Mouse (Mus musculus) ES-E14 (cell line): ENCODE data around the gene Ppp2r1a. TPM values are rescaled to one million over a fixed set of nuclear protein-coding genes. Genes with fewer than 3 reads are reported as not detected.

Experiments
- DNase-seq: peaks from one replicate; pipeline ENCODE4 v3.0.0-alpha.2; 2013; ENCODE audit warnings: low read depth, low spot score
- H3K27ac ChIP-seq: 2 replicates; pipeline ENCODE4 v1.5.1; 2012; ENCODE audit warnings: low read depth, mild to moderate bottlenecking, low read length, moderate library complexity, mixed read lengths; ENCODE audit not compliant: poor library complexity, insufficient read depth, severe bottlenecking
- H3K36me3 ChIP-seq: 2 replicates; pipeline ENCODE4 v1.6.1; 2012; ENCODE audit warnings: mild to moderate bottlenecking, low read length, moderate library complexity, mixed read lengths; ENCODE audit not compliant: control insufficient read depth, poor library complexity, insufficient read depth, severe bottlenecking
- H3K4me1 ChIP-seq, 2 experiments: fragments of 150-350 bp in 1 of 2; sonication (generic) in 1 of 2; 2 replicates each; pipeline ENCODE4 v1.6.1; 2012; ENCODE audit warnings: low read length in 2 of 2, mild to moderate bottlenecking in 1 of 2, mixed read lengths in 1 of 2; ENCODE audit not compliant: control insufficient read depth in 2 of 2, insufficient read depth in 2 of 2, poor library complexity in 1 of 2
- H3K4me3 ChIP-seq, 2 experiments: fragments of 150-350 bp in 1 of 2; sonication (generic) in 1 of 2; 2 replicates each; pipeline ENCODE4 v1.5.1; 2012; ENCODE audit warnings: low read length in 2 of 2, low read depth in 1 of 2, mild to moderate bottlenecking in 1 of 2, mixed read lengths in 1 of 2; ENCODE audit not compliant: insufficient read depth in 1 of 2, poor library complexity in 1 of 2, severe bottlenecking in 1 of 2
- H3K9ac ChIP-seq: 2 replicates; pipeline ENCODE4 v1.6.1; 2012; ENCODE audit warnings: low read depth, mild to moderate bottlenecking, low read length, mixed read lengths; ENCODE audit not compliant: poor library complexity, insufficient read depth, severe bottlenecking
- H3K9me3 ChIP-seq: fragments of 150-350 bp; sonication (generic); 2 replicates; pipeline ENCODE4 v1.6.1; 2012; ENCODE audit warnings: low read depth, mild to moderate bottlenecking, low read length; ENCODE audit not compliant: control insufficient read depth, insufficient read depth
- CHD2 ChIP-seq: IDR thresholded peaks from 2 replicates; pipeline ENCODE4 v1.6.1; 2014; ENCODE audit warnings: mild to moderate bottlenecking, low read depth, low read length, inconsistent platforms
- HCFC1 ChIP-seq: IDR thresholded peaks from 2 replicates; pipeline ENCODE4 v1.6.1; 2012; ENCODE audit warnings: low read length, inconsistent platforms, borderline replicate concordance; ENCODE audit not compliant: insufficient read depth
- MAFK ChIP-seq: IDR thresholded peaks from 2 replicates; pipeline ENCODE4 v1.6.1; 2014; ENCODE audit warnings: mild to moderate bottlenecking, low read depth, low read length, inconsistent platforms; ENCODE audit not compliant: insufficient read depth
- ZC3H11A ChIP-seq: IDR thresholded peaks from 2 replicates; pipeline ENCODE4 v1.6.1; 2012; ENCODE audit warnings: low read depth, mild to moderate bottlenecking, inconsistent platforms, low read length, borderline replicate concordance
- ZNF384 ChIP-seq: IDR thresholded peaks from 2 replicates; pipeline ENCODE4 v1.6.1; 2012; ENCODE audit warnings: low read depth, low read length, inconsistent platforms
- in situ Hi-C, 2 experiments: fragments of 600-800 bp; cut with MboI; formaldehyde crosslinking; loops; one replicate each; pipeline ENCODE4 v1.15.1; 2025; ENCODE audit warnings: low sequenced_read_pairs in 2 of 2, inconsistent platforms in 1 of 2; ENCODE audit not compliant: unreplicated experiment in 2 of 2
- total RNA-seq: library from RNA; depleted of rRNA; stranded (reverse); fragments of 300-350 nt; gene quantifications from 2 replicates; pipeline ENCODE4 v1.2.3, GENCODE M21; 2012; rRNA removed

Ppp2r1a gene
- total RNA-seq: 144 and 179 TPM in 2 replicates

DNA sequence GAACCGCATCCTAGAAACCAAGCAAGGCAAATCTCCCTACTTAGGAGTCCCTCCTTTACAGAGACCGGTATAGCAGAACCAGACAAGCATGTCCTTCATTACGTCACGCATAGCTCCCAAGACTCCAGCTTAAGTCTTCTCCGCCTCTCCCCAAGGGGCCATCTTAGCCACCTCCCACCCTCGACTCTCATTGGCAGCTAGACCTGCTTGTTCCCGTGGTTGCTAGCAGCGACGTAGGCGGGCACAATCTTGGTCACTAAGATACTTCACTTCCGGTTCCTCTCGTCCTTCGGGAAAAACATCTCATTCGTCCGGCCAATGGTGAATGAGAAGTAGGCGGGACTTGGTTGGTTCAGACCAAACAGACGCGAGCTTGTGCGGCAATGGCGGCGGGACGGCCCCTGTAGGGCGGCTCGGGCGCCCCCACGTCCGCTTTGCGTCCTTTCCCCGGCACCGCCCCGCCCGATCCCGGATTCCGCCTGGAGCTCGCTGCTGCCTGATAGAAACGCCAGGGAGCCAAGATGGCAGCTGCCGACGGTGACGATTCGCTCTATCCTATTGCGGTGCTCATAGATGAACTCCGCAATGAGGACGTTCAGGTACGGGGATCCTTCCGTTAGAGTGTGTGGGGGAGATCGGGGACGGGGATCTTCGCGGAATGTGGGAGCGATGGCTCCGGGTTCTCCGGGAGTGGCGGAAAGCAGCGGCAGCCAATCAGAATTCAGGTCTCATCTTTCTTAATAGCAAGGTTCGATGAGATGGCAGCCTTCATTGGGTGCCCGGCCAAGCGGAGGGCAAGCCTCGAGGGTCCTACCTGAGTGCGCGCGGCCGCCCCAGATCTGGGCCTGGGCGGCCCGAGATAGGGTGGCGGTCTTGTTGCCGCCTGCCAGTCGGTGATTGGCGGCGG is at the start of gene Ppp2r1a:
Gene Ppp2r1a (plus strand): TSS at position 327 of the 907 bp plus-strand sequence.
- peak; percentile 99 for DNase-seq
- in situ Hi-C loops: no loop called here
- Histone ChIP-seq H3K4me3 (peak within 1 kb of the TSS; percentile 87 to 93), H3K36me3 (no peaks in the 10 kb centered on the region; the same call in 1 of the 2 replicates), H3K4me1 (peaks cover 2 to 4% of the 10 kb centered on the region in 2 experiments; a peak in 2 of 4 replicates), H3K27ac (peak within 1 kb of the TSS; percentile 97), H3K9ac (peak within 1 kb of the TSS; percentile 99), H3K9me3 (no peaks in the 10 kb centered on the region)
- TF ChIP-seq HCFC1 (peak; percentile 66), CHD2 (peak; percentile 72), MAFK (no peak)

DNA sequence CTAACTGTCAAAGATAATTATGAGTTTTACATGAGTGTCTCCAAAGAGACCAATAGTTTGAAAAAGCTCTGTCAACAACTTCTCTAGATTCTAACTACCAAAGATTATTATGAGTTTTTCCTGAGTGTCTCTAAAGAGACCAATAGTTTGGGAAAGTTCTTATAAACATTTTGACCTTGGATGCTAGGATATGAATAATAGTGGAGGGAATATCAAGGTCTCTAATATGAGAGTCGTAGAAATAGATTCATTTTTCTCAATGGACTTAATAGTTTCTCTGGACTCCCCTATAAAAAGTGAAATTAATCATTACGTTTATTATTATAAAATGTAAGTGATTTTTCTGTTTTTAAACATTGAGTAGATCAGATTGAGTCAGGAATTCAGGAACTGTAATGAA is 40.1 kb upstream of the Ppp2r1a start, which contains the start of gene Vmn1r231:
Gene Vmn1r231 (minus strand): TSS at position 101 of the 400 bp plus-strand sequence.
- in situ Hi-C loops: no loop called here
- Histone ChIP-seq H3K36me3 (no peaks in the 10 kb centered on the region), H3K9me3 (no peaks in the 10 kb centered on the region), H3K4me3 (no peak within 1 kb of the TSS), H3K27ac (no peak within 1 kb of the TSS), H3K9ac (no peak within 1 kb of the TSS), H3K4me1 (no peaks in the 10 kb centered on the region)
- DNase-seq: no peak
- TF ChIP-seq MAFK (no peak), ZNF384 (no peak), HCFC1 (no peak), ZC3H11A (no peak), CHD2 (no peak)

- no peaks in the 10 kb centered on the region for H3K4me1 ChIP-seq
- in situ Hi-C loops: no loop called here
- H3K27ac ChIP-seq: no peak within 1 kb of the TSS
- DNase-seq: no peak
- no peaks in the 10 kb centered on the region for H3K36me3 ChIP-seq
- no peak within 1 kb of the TSS for H3K9ac ChIP-seq
- H3K9me3 ChIP-seq: no peaks in the 10 kb centered on the region
- TF ChIP-seq HCFC1 (no peak), ZC3H11A (no peak), CHD2 (no peak), MAFK (no peak), ZNF384 (no peak)
- no peak within 1 kb of the TSS for H3K4me3 ChIP-seq
Observed at GRCm38 (mm10) chr17:20919614-20920013, 25.5 kb upstream of the Ppp2r1a start, which contains the start of gene Vmn1r232. Gene Vmn1r232 (minus strand): TSS chr17:20919714.

DNA sequence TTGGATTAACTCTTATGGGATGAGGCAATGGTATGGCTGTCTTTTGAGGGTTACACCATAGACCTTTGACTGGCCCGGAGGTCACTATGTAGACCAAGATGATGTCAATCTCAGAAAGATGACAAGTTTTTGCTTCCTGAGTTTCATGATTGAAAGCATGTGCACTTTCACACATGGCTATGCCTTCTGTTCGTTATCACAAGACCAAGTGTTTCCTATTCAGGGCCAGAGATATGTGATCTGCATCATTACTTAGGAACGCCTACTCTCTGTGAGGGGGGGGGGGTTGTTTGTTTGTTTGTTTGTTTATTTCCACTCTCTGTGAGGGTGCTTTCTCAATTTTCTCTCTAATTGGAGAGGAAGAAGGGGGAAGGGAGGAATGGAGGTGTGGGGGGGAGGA is 885 bp upstream of the Ppp2r1a start:
- in situ Hi-C loops: no loop called here
- H3K36me3 ChIP-seq: no peaks in the 10 kb centered on the region; the same call in 1 of the 2 replicates
- TF ChIP-seq ZC3H11A (no peak), HCFC1 (no peak), CHD2 (no peak), MAFK (no peak), ZNF384 (no peak)
- peak overlapping the region; percentile 73; the same call in 1 of the 2 replicates for H3K27ac ChIP-seq
- peaks cover 2 to 4% of the 10 kb centered on the region in 2 experiments; a peak in 2 of 4 replicates for H3K4me1 ChIP-seq
- H3K4me3 ChIP-seq: peak overlapping the region; percentile 64 to 93
- peak overlapping the region; percentile 76; the same call in 1 of the 2 replicates for H3K9ac ChIP-seq
- H3K9me3 ChIP-seq: no peaks in the 10 kb centered on the region
- DNase-seq: peak; percentile 3
